Mouse (Mus musculus) Muller cell, postnatal 12 days (primary cell): ENCODE results near the gene Opcml.

Source experiments
- DNase-seq: peaks from one replicate; pipeline ENCODE4 v3.0.0-alpha.2; 2015; ENCODE audit errors: inconsistent ontology term

The Opcml gene

GRCm38 (mm10) chr9:28533191-28533590 is 742.6 kb downstream of the Opcml start:
- DNase-seq: no peak

DNA sequence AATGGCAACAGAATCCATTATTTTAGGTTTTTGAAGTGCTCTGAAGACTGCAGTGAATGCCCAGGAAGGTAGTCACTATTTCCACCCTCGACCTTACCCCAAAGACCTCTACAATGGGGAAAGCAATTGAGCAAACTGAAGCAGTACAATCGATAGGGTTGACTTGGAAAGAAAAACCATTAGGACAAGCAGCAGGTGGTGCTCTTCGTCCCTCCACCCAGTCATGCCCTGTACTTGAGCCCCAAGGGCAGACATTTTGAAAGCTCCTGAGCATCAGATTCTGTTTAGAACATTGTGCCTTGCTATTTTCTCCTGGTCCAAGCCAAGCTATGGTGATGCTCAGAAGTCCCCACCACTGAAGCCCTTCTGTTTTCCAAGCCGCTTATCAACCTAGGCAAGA is 744.4 kb downstream of the Opcml start:
- no peak for DNase-seq

DNA sequence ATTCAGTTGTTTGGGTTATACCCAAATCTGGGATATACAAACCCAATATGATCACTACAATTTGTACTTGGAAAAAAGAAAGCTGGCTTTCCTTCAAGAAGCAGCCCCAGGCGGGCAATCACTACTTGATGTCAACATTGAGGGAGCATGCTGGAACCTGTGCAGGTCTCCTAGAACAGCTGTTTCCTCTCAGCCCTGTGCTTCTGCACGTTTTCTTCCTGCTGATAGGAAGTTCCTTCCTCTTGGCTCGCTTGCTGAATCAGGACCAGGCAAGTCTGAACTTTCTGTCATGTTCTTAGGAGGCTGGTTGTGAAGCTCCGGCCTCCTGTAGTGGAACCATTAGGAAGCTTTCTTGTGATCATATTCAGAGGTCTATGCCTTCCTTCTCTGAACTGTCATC is 746.1 kb downstream of the Opcml start:
- no peak for DNase-seq

DNA sequence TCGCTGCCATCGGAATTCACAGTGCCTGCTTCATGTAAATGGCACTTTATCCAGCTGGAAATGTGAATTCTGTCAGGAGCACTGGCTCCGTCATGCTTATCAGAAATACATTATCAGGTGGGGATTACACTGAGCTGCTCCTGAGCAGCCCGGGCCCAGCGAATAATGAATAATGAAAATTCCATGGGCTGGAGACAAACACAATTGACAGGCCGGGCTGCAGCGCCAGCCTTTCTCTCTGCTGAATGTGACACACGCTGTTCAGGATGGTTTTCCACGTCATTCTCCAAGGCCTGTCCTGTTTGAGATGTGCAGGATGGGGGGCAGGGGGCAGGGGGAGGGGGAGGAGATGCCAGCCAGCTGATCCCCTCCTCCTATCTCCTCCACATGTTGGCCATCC is 757.6 kb downstream of the Opcml start:
- DNase-seq: no peak

GRCm38 (mm10) chr9:28552387-28553182 is 762.0 kb downstream of the Opcml start:
- DNase-seq: no peak

DNA sequence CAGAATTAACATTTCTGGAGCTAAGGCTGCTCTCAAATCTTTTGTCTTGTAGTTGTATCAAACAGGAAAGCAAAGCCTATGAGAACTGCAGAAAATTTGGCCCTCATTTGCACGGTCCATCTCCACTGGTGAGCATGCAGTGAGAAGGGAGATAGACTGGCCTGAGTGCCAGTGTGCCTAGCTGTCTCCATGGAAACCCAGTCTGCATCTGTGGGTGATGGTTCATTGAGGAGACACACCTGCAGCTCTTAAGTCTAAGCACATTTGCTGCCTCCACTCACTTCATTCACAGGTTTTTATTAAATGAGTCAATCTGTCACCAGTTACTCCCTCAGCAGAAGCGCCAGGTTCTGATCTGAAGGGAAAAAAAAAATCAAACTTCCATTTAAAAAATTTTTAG is 768.1 kb downstream of the Opcml start:
- DNase-seq: no peak

DNA sequence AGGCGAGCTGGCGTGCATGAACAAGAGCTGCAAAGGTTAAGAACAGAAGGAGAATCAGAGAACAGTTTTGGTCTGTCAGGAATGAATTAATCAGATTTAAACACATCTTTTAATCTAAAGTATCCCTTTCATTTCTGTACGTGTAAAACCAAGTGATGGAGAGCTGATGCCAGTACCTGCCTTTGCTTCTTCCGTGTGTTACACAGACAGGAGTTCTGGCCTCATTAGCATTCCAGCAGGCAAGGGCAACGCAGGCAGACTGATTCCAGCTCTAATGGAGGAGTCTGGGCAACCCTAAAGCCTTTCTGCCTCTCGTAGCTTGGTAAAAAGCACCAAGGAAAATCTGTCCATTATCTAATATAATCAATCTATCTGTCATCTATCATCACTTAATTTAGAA is 771.2 kb downstream of the Opcml start:
- DNase-seq: no peak

GRCm38 (mm10) chr9:28563066-28563683 is 772.6 kb downstream of the Opcml start:
- no peak for DNase-seq

DNA sequence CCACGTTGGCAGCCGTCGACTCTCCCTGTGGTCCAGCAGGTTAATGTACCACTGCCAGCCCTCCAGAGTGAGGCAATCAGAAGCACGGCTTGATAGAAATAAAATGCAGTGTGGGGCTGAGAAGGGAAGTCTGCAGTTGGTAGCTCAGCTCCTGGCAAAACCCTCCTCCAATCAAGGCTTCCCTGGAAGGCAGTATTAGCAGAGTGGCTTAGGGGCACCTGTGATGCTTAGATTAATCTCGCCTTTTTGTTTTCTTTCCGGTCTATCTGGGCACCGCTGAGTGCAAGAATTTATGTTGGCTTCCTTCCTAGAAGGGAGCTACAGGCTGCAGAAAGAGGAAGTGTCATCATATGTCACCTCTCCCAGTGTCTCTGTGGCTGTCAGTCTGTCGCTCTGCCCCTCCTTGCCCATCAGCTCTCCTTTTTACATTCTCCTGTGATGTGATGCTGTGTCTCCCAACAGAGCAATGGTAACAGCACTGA is 778.5 kb downstream of the Opcml start:
- peak; percentile 43 for DNase-seq

DNA sequence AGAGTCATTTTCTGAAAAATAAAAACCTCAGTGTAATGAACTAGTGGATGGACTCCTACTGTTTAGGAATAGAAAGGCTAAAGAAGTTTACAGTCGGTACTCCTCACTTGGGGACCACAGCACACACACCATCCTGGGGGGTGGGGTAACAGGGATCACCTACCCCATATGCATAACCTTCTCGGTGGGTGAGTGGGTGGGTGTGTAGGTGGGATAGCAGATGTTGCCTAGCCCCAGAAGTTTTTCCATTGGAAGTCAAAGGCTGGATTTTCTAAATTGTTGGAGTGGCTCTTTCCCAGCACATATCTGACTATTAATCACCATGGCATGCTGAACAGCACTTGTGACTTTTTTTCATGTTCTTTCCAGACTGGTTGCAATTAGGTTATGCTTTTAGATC is 779.2 kb downstream of the Opcml start:
- DNase-seq: peak; percentile 30

GRCm38 (mm10) chr9:28571682-28572081 is 781.1 kb downstream of the Opcml start:
- no peak for DNase-seq

DNA sequence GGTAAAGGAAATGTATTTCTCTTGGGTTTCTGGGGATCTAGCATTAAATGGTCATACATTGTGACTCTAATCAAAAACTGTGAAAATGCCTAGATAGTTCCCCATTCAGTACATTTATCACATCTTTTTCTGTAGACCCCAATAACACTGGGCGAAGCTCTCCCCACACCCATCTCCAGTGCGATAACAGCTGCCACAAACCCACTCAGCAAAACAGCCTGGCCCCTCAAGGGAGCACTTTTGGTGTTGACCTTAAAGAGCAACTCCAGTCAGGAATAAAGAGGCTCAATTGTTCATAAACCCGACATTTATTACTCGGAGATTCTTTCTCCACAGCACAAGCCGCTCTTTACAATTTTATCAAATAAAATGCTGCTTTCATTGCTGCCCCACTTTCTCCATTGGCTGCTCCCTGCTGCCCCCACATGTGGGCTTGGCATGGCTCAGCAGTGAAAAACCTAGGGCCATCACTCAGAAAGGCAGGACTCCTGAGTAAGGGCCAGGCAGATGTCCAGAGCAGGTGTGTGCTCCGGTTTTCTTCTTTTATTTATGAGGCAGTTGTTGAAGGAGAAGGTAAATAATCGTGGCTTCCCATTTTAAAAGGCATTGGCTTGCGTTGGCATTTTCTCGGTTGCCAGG is 781.7 kb downstream of the Opcml start:
- DNase-seq: no peak

DNA sequence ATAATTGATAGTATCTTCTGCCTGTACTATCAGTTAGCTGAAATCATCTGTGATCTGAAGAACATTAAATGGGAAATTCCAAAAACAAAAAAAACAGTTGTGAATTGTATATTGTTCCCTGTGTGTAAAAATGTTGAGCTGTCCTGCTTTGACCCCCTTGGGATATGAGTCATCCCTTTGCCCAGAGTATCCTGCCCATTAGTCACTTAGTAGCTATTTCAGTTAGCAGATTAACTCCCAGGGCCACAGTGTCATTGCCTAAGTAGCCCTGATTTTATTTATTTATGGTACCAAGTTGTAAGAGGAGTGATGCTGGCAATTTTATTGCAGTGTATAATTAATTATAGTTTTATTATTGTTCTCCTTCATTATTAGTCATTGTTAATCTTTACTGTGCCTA is 788.2 kb downstream of the Opcml start:
- peak; percentile 67 for DNase-seq

GRCm38 (mm10) chr9:28587253-28587652 is 796.7 kb downstream of the Opcml start:
- no peak for DNase-seq

DNA sequence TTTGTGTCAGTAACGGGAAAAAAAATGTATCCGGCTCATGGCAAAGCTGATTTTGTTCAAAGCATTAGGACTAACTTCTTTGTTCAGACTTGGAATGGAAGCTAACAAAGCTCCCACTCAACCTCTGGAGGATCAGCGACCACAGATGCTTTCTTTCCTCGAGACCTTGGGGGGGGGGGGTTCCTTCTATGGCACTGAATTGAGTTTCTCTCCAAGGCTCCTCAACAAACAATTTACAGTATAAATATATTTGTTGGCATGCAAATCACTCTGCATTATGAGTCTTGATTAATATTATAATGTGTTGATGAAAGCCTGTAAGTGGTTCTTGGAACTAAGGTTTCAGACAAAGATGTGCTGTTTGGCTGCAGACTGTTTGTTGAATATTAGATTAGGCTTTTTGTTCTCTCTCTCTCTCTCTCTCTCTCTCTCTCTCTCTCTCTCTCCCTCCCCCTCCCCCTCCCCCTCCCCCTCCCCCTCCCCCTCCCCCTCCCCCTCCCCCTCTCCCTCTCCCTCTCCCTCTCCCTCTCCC is 797.3 kb downstream of the Opcml start:
- no peak for DNase-seq

- DNase-seq: no peak
Observed at GRCm38 (mm10) chr9:28588488-28588887, 797.9 kb downstream of the Opcml start.

GRCm38 (mm10) chr9:28592208-28592607 is 801.6 kb downstream of the Opcml start:
- DNase-seq: peak; percentile 16

DNA sequence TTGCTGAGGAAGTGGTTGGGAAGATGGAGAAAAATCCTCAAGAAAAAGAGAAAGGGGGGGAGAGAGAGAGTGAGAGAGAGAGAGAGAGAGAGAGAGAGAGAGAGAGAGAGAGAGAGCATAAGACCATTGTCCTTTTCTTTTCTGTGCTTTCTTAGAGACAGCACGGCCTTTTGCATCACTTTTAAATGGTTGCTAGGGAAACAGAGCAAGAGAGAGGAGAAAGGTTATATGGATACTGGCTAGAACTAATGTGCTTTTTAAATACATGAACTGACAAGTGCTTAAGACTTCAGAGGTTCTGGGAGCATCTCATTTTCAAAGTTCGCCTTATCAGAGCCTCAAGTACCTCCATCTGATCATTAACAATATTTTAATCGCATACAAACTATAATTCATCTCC is 804.5 kb downstream of the Opcml start:
- DNase-seq: no peak

DNA sequence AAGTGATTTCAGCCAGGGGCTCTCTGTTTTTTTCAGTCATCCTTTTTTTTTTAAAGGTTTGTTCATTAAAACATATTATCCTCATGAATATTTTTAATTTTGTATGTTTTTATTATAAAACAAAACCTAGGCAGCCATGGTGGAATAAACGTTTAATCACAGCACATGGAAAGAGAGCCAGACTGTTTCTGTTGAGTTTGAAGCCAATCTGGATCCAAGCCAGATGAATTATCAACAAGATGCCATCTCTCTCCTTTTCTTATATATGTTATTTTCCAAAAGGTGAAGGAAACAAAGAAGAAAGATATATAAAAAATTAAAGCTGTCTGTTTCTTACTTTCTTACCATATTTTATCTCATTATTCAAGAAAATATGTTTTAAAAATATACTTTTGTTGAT is 815.0 kb downstream of the Opcml start:
- no peak for DNase-seq

- no peak for DNase-seq
Observed at GRCm38 (mm10) chr9:28613683-28614620, 823.4 kb downstream of the Opcml start.

GRCm38 (mm10) chr9:28615447-28615846 is 824.9 kb downstream of the Opcml start:
- DNase-seq: no peak
